Mouse (Mus musculus) heart, embryonic 14.5 days (tissue): ENCODE measurements around the gene Sostdc1. TPM values are rescaled to one million over a fixed set of nuclear protein-coding genes. Genes with fewer than 3 reads are reported as not detected.

Source experiments
- polyA plus RNA-seq: library from polyadenylated mRNA; unstranded; fragments of >200 nt; fragmentation: Nextera tagmentation; extraction: Ambion mirVana; gene quantifications from 2 replicates; pipeline ENCODE4 v1.2.1, GENCODE M21; 2014

Sostdc1 gene
- polyA plus RNA-seq, 1 experiment from 2014 or later = 0.43 TPM

Other genes starting within 250 kb of the Sostdc1 start
- gene Ankmy2, start 157.0 kb upstream of the Sostdc1 start, polyA plus RNA-seq = 29.3 and 33.3 TPM in 2 replicates
- gene Bzw2, start 156.1 kb upstream of the Sostdc1 start, polyA plus RNA-seq = 225 and 227 TPM in 2 replicates
- not detected in 2 replicates for gene Lrrc72, start 60.7 kb upstream of the Sostdc1 start, polyA plus RNA-seq
- gene Ispd, start 67.3 kb downstream of the Sostdc1 start, polyA plus RNA-seq = 13.8 and 14.6 TPM in 2 replicates
- gene D630036H23Rik, start 68.0 kb downstream of the Sostdc1 start, polyA plus RNA-seq = 1.8 and 2.6 TPM in 2 replicates